In genomic region chr17:56475584-56476401, GRCm38 (mm10) we compare ENCODE assay signal across 8 mouse cellular contexts. TPM values are rescaled to one million over a fixed set of nuclear protein-coding genes. Genes with fewer than 3 reads are reported as not detected.
DNase-seq lines count a peak whose midpoint lies in the region; ATAC-seq and TF ChIP-seq lines count a peak whose summit lies in the region.

No protein-coding gene starts in this region.

- no peak overlapping the region for H3K27ac ChIP-seq in ES-Bruce4 (ENCODE audit: insufficient read depth, low read length)
- peak overlapping the region; percentile 22; the same call in 1 of the 2 replicates for H3K27ac ChIP-seq in heart, embryonic 16.5 days (ENCODE audit: low read length)
- H3K27ac ChIP-seq in limb, embryonic 11.5 days (replicated peaks; ENCODE audit: low read depth, low read length): peak overlapping the region; percentile 59; the same call in 1 of the 2 replicates

- 0% methylated on average over 61 of the region's 66 CpGs for WGBS in heart, embryonic 16.5 days
- WGBS in limb, embryonic 11.5 days: under 1% methylated on average over 51 of the region's 66 CpGs

- H3K9me3 ChIP-seq in ES-Bruce4 (replicated peaks; ENCODE audit: control insufficient read depth, insufficient read depth, low read length, poor library complexity, severe bottlenecking): no peaks in the 10 kb centered on the region
- H3K9me3 ChIP-seq in heart, embryonic 16.5 days (replicated peaks; ENCODE audit: control insufficient read depth, low read length): 0 out of 2 replicates have a peak, but pooled peaks cover 4% of the 10 kb centered on the region
- H3K9me3 ChIP-seq in limb, embryonic 11.5 days (ENCODE audit: control insufficient read depth, low read length): no peaks in the 10 kb centered on the region

- H3K4me1 ChIP-seq in ES-Bruce4 (ENCODE audit: control insufficient read depth, insufficient read depth, low read length): peaks cover 5% of the 10 kb centered on the region
- H3K4me1 ChIP-seq in heart, embryonic 16.5 days (ENCODE audit: control insufficient read depth, insufficient read depth, low read length): peaks cover 34% of the 10 kb centered on the region
- peaks cover 33% of the 10 kb centered on the region for H3K4me1 ChIP-seq in limb, embryonic 11.5 days (ENCODE audit: control insufficient read depth, insufficient read depth, low read length)

- no peak for TF ChIP-seq EP300 in ES-Bruce4 (IDR thresholded peaks at IDR 0.05; ENCODE audit: insufficient read depth, low read depth, low read length)

- peak; percentile 49 for ATAC-seq in heart, embryonic 16.5 days (replicated peaks; ENCODE audit: extremely low read depth, insufficient read depth, low FRiP score)
- peak; percentile 56 for ATAC-seq in limb, embryonic 11.5 days (ENCODE audit: insufficient number of reproducible peaks, low FRiP score, low TSS enrichment, low read depth)

- H3K27me3 ChIP-seq in ES-Bruce4 (ENCODE audit: control insufficient read depth, insufficient read depth, low read length, poor library complexity, severe bottlenecking): peaks cover 3% of the 10 kb centered on the region; the same call in 1 of the 2 replicates
- H3K27me3 ChIP-seq in heart, embryonic 16.5 days (ENCODE audit: control insufficient read depth, insufficient read depth, low read length): peaks cover 17% of the 10 kb centered on the region
- peaks cover 37% of the 10 kb centered on the region for H3K27me3 ChIP-seq in limb, embryonic 11.5 days (ENCODE audit: control insufficient read depth, insufficient read depth, low read length)

- DNase-seq in embryo, embryonic 10 days (ENCODE audit: low spot score): peak; percentile 60
- DNase-seq in embryo, embryonic 11 days: no peak
- DNase-seq in cerebellum, postnatal 10 days: peak; percentile 87
- no peak for DNase-seq in limb, embryonic 11.5 days (ENCODE audit: low spot score)
- peak; percentile 86 for DNase-seq in neural tube, embryonic 10.5 days (ENCODE audit: extremely low spot score, low spot score)
- peak; percentile 86 for DNase-seq in thymus, postnatal 4 days

- H3K4me2 ChIP-seq in heart, embryonic 16.5 days (ENCODE audit: low read depth, low read length): peak overlapping the region; percentile 87
- peak overlapping the region; percentile 97 for H3K4me2 ChIP-seq in limb, embryonic 11.5 days (ENCODE audit: low read depth, severe bottlenecking)

- no peak for TF ChIP-seq CTCF in ES-Bruce4 (IDR thresholded peaks at IDR 0.05; ENCODE audit: low read depth, low read length)

- peak overlapping the region; percentile 73 for H3K9ac ChIP-seq in ES-Bruce4 (ENCODE audit: low read depth, poor library complexity, severe bottlenecking)
- H3K9ac ChIP-seq in heart, embryonic 16.5 days (ENCODE audit: low read length): peak overlapping the region; percentile 84
- H3K9ac ChIP-seq in limb, embryonic 11.5 days (ENCODE audit: low read length): peak overlapping the region; percentile 87

- no peak for TF ChIP-seq POLR2A in ES-Bruce4 (IDR thresholded peaks at IDR 0.05; ENCODE audit: insufficient read depth, low read length)

- H3K36me3 ChIP-seq in ES-Bruce4 (ENCODE audit: control insufficient read depth, insufficient read depth, low read length, poor library complexity, severe bottlenecking): no peaks in the 10 kb centered on the region
- no peaks in the 10 kb centered on the region for H3K36me3 ChIP-seq in heart, embryonic 16.5 days (ENCODE audit: control insufficient read depth, insufficient read depth)
- H3K36me3 ChIP-seq in limb, embryonic 11.5 days (ENCODE audit: control insufficient read depth, insufficient read depth, low read length): no peaks in the 10 kb centered on the region

- H3K4me3 ChIP-seq in ES-Bruce4 (ENCODE audit: low read depth, low read length): peak overlapping the region; percentile 85
- H3K4me3 ChIP-seq in heart, embryonic 16.5 days (ENCODE audit: low read length): peak overlapping the region; percentile 72
- peak overlapping the region; percentile 83 for H3K4me3 ChIP-seq in limb, embryonic 11.5 days (ENCODE audit: low read depth, low read length)

RNA-seq across cellular contexts. Expression of gene Ptprs, which starts 0.5 kb away (rescaled TPM):
- polyA plus RNA-seq in ES-Bruce4 (2011; ENCODE audit: insufficient read depth, insufficient read length, low read depth, missing spikeins): 149 and 159 TPM in 2 replicates
- polyA plus RNA-seq in heart, embryonic 16.5 days (2015; fragmentation: Nextera tagmentation; extraction: Ambion mirVana): 33.9 and 39.7 TPM in 2 replicates
- polyA plus RNA-seq in limb, embryonic 11.5 days (2014; fragmentation: Nextera tagmentation; extraction: Ambion mirVana): 82.5 and 86.2 TPM in 2 replicates

RNA-seq across cellular contexts. Expression of gene Znrf4, which starts 36.4 kb away (rescaled TPM):
- polyA plus RNA-seq in ES-Bruce4 (2011; ENCODE audit: insufficient read depth, insufficient read length, low read depth, missing spikeins): not detected in 2 replicates
- polyA plus RNA-seq in heart, embryonic 16.5 days (2015; fragmentation: Nextera tagmentation; extraction: Ambion mirVana): not detected in 2 replicates
- not detected in 2 replicates for polyA plus RNA-seq in limb, embryonic 11.5 days (2014; fragmentation: Nextera tagmentation; extraction: Ambion mirVana)

Comparison
In these comparisons a context has a peak if more than half of its experiments do, and no peak if none do; other contexts are left out.
1. DNase-seq: peak in embryo, embryonic 10 days (single experiment), cerebellum, postnatal 10 days (2 of 2), neural tube, embryonic 10.5 days (single experiment) and thymus, postnatal 4 days (single experiment); none in embryo, embryonic 11 days (single experiment) and limb, embryonic 11.5 days (single experiment).
2. Peak in every context shown above with its lines, with median percentiles within 50 percentile points of each other: H3K4me3 ChIP-seq and H3K9ac ChIP-seq.